Mouse (Mus musculus) stomach, embryonic 15.5 days (tissue): ENCODE data around the gene Mpzl3. TPM values are rescaled to one million over a fixed set of nuclear protein-coding genes. Genes with fewer than 3 reads are reported as not detected.

ENCODE experiments used
- polyA plus RNA-seq: library from polyadenylated mRNA; unstranded; fragments of >200 nt; fragmentation: Nextera tagmentation; extraction: Ambion mirVana; gene quantifications from 2 replicates; pipeline ENCODE4 v1.2.1, GENCODE M21; 2015

Gene Mpzl3
- polyA plus RNA-seq, 1 experiment from 2014 or later, result 7.8 TPM

Other genes with a start within 250 kb of the Mpzl3 start
- gene Kmt2a, start 173.9 kb upstream of the Mpzl3 start, polyA plus RNA-seq, result 14.1 and 14.2 TPM in 2 replicates
- gene Atp5l, start 134.4 kb upstream of the Mpzl3 start, polyA plus RNA-seq, result 757 and 776 TPM in 2 replicates
- gene Ube4a, start 89.6 kb upstream of the Mpzl3 start, polyA plus RNA-seq, result 25.7 and 28.4 TPM in 2 replicates
- gene Cd3g, start 74.8 kb upstream of the Mpzl3 start, polyA plus RNA-seq, result 0.43 and 1.0 TPM in 2 replicates
- gene Cd3d, start 73.4 kb upstream of the Mpzl3 start, polyA plus RNA-seq, result 0.10 TPM in 1 of 2 replicates, not detected in the other
- 2.1 and 2.5 TPM in 2 replicates for gene Cd3e, start 45.6 kb upstream of the Mpzl3 start, polyA plus RNA-seq
- gene Mpzl2, start 15.4 kb upstream of the Mpzl3 start, polyA plus RNA-seq, result 31.4 and 32.8 TPM in 2 replicates
- gene Jaml, start 24.0 kb downstream of the Mpzl3 start, polyA plus RNA-seq, result 24.3 and 25.6 TPM in 2 replicates
- gene Scn2b, start 62.6 kb downstream of the Mpzl3 start, polyA plus RNA-seq, result 3.9 and 4.2 TPM in 2 replicates
- 0.27 and 0.34 TPM in 2 replicates for gene Scn4b, start 83.2 kb downstream of the Mpzl3 start, polyA plus RNA-seq
- gene BC049352, start 126.8 kb downstream of the Mpzl3 start, polyA plus RNA-seq, result 0.23 TPM in 1 of 2 replicates, not detected in the other
- 24.2 and 26.7 TPM in 2 replicates for gene Tmprss4, start 148.9 kb downstream of the Mpzl3 start, polyA plus RNA-seq
- 1.7 TPM in 2 replicates for gene Il10ra, start 214.0 kb downstream of the Mpzl3 start, polyA plus RNA-seq